Mouse (Mus musculus): ENCODE data around the gene Fer1l5. TPM values are rescaled to one million over a fixed set of nuclear protein-coding genes. Genes with fewer than 3 reads are reported as not detected.

Fer1l5 gene
- polyA plus RNA-seq (2016; fragmentation: Nextera tagmentation; extraction: Ambion mirVana) = 1.3 and 2.1 TPM in 2 replicates

- Histone ChIP-seq H3K9me3 (no peaks in the 10 kb centered on the region), H3K4me2 (replicated peaks) (no peak within 1 kb of the TSS), H3K9ac (no peak within 1 kb of the TSS), H3K27me3 (no peaks in the 10 kb centered on the region), H3K4me1 (peaks cover 10% of the 10 kb centered on the region), H3K36me3 (no peaks in the 10 kb centered on the region), H3K27ac (no peak within 1 kb of the TSS), H3K4me3 (no peak within 1 kb of the TSS)
- ATAC-seq (ENCODE audit: insufficient number of reproducible peaks, insufficient read depth, low FRiP score, low TSS enrichment) = no peak
- 78% methylated on average over 10 of the region's 10 CpGs for WGBS
These were observed at the start of gene Fer1l5 for GRCm38 (mm10) chr1:36371934-36372845. Gene Fer1l5, plus strand, starts transcription at chr1:36372291.

GRCm38 (mm10) chr1:36323076-36323475, 49.0 kb upstream of the Fer1l5 start:
- Histone ChIP-seq H3K27ac (no peak overlapping the region), H3K4me2 (replicated peaks) (no peak overlapping the region), H3K36me3 (peaks cover 15% of the 10 kb centered on the region), H3K9ac (no peak overlapping the region), H3K9me3 (no peaks in the 10 kb centered on the region), H3K4me3 (no peak overlapping the region), H3K4me1 (peaks cover 15% of the 10 kb centered on the region), H3K27me3 (no peaks in the 10 kb centered on the region)
- WGBS = 33% methylated on average over 9 of the region's 9 CpGs
- ATAC-seq (ENCODE audit: insufficient number of reproducible peaks, insufficient read depth, low FRiP score, low TSS enrichment) = no peak

- peaks cover 15% of the 10 kb centered on the region for H3K4me1 ChIP-seq
- H3K27me3 ChIP-seq = no peaks in the 10 kb centered on the region
- H3K36me3 ChIP-seq = peaks cover 15% of the 10 kb centered on the region
- H3K9ac ChIP-seq = no peak overlapping the region
- no peak overlapping the region for H3K4me3 ChIP-seq
- whole genome bisulfite sequencing = 47% methylated on average over 8 of the region's 8 CpGs
- H3K9me3 ChIP-seq = no peaks in the 10 kb centered on the region
- ATAC-seq (ENCODE audit: insufficient number of reproducible peaks, insufficient read depth, low FRiP score, low TSS enrichment) = no peak
- no peak overlapping the region for H3K4me2 ChIP-seq (replicated peaks)
- H3K27ac ChIP-seq = no peak overlapping the region
These were observed 48.2 kb upstream of the Fer1l5 start for GRCm38 (mm10) chr1:36323746-36324448.

- peaks cover 15% of the 10 kb centered on the region for H3K4me1 ChIP-seq
- H3K27me3 ChIP-seq = no peaks in the 10 kb centered on the region
- no peaks in the 10 kb centered on the region for H3K9me3 ChIP-seq
- no peak overlapping the region for H3K9ac ChIP-seq
- H3K36me3 ChIP-seq = peaks cover 18% of the 10 kb centered on the region; the same call in 1 of the 2 replicates
- no peak overlapping the region for H3K27ac ChIP-seq
- ATAC-seq (ENCODE audit: insufficient number of reproducible peaks, insufficient read depth, low FRiP score, low TSS enrichment) = no peak
- H3K4me2 ChIP-seq (replicated peaks) = no peak overlapping the region
- no peak overlapping the region for H3K4me3 ChIP-seq
- 87% methylated on average over 2 of the region's 2 CpGs for WGBS
These were observed 46.2 kb upstream of the Fer1l5 start for GRCm38 (mm10) chr1:36325900-36326321.

GRCm38 (mm10) chr1:36326815-36327214, 45.3 kb upstream of the Fer1l5 start:
- Histone ChIP-seq H3K4me1 (peaks cover 15% of the 10 kb centered on the region), H3K27ac (no peak overlapping the region), H3K36me3 (peaks cover 20% of the 10 kb centered on the region; the same call in 1 of the 2 replicates), H3K9me3 (no peaks in the 10 kb centered on the region), H3K4me3 (no peak overlapping the region), H3K4me2 (replicated peaks) (no peak overlapping the region), H3K27me3 (no peaks in the 10 kb centered on the region), H3K9ac (no peak overlapping the region)
- WGBS = 94% methylated on average over 2 of the region's 2 CpGs
- ATAC-seq (ENCODE audit: insufficient number of reproducible peaks, insufficient read depth, low FRiP score, low TSS enrichment) = no peak

GRCm38 (mm10) chr1:36331743-36332142, 40.3 kb upstream of the Fer1l5 start:
- 0 out of 2 replicates have a peak, but pooled peaks cover 3% of the 10 kb centered on the region for H3K4me1 ChIP-seq
- no peaks in the 10 kb centered on the region for H3K27me3 ChIP-seq
- no peak overlapping the region for H3K27ac ChIP-seq
- ATAC-seq (ENCODE audit: insufficient number of reproducible peaks, insufficient read depth, low FRiP score, low TSS enrichment) = no peak
- no peaks in the 10 kb centered on the region for H3K9me3 ChIP-seq
- H3K4me2 ChIP-seq (replicated peaks) = no peak overlapping the region
- H3K9ac ChIP-seq = no peak overlapping the region
- no peak overlapping the region for H3K4me3 ChIP-seq
- peaks cover 38% of the 10 kb centered on the region for H3K36me3 ChIP-seq
- 65% methylated on average over 6 of the region's 6 CpGs for WGBS

- no peak for ATAC-seq (ENCODE audit: insufficient number of reproducible peaks, insufficient read depth, low FRiP score, low TSS enrichment)
- Histone ChIP-seq H3K27me3 (no peaks in the 10 kb centered on the region), H3K4me1 (0 out of 2 replicates have a peak, but pooled peaks cover 3% of the 10 kb centered on the region), H3K36me3 (peaks cover 49% of the 10 kb centered on the region), H3K4me3 (no peak overlapping the region), H3K27ac (no peak overlapping the region), H3K9ac (no peak overlapping the region), H3K4me2 (replicated peaks) (no peak overlapping the region), H3K9me3 (no peaks in the 10 kb centered on the region)
- WGBS = 72% methylated on average over 14 of the region's 14 CpGs
These were observed 38.9 kb upstream of the Fer1l5 start for GRCm38 (mm10) chr1:36332955-36333887.

- peaks cover 99% of the 10 kb centered on the region for H3K36me3 ChIP-seq
These were observed 29.5 kb upstream of the Fer1l5 start for GRCm38 (mm10) chr1:36342547-36342946.

GRCm38 (mm10) chr1:36352351-36352750, 19.7 kb upstream of the Fer1l5 start:
- H3K27ac ChIP-seq = no peak overlapping the region
- H3K36me3 ChIP-seq = peaks cover 93% of the 10 kb centered on the region
- H3K4me3 ChIP-seq = no peak overlapping the region
- WGBS = 94% methylated on average over 4 of the region's 4 CpGs
- no peak overlapping the region for H3K9ac ChIP-seq
- no peaks in the 10 kb centered on the region for H3K9me3 ChIP-seq
- H3K4me1 ChIP-seq = no peaks in the 10 kb centered on the region
- no peak for ATAC-seq (ENCODE audit: insufficient number of reproducible peaks, insufficient read depth, low FRiP score, low TSS enrichment)
- H3K27me3 ChIP-seq = no peaks in the 10 kb centered on the region
- no peak overlapping the region for H3K4me2 ChIP-seq (replicated peaks)

More at GRCm38 (mm10) chr1:36342547-36342946, 29.5 kb upstream of the Fer1l5 start:
- H3K9me3 ChIP-seq = no peaks in the 10 kb centered on the region
- no peaks in the 10 kb centered on the region for H3K4me1 ChIP-seq
- H3K9ac ChIP-seq = no peak overlapping the region
- WGBS = 94% methylated on average over 6 of the region's 6 CpGs
- no peak for ATAC-seq (ENCODE audit: insufficient number of reproducible peaks, insufficient read depth, low FRiP score, low TSS enrichment)
- H3K27me3 ChIP-seq = no peaks in the 10 kb centered on the region
- H3K4me2 ChIP-seq (replicated peaks) = no peak overlapping the region
- H3K4me3 ChIP-seq = no peak overlapping the region
- H3K27ac ChIP-seq = no peak overlapping the region

- WGBS = 94% methylated on average over 5 of the region's 5 CpGs
- ATAC-seq (ENCODE audit: insufficient number of reproducible peaks, insufficient read depth, low FRiP score, low TSS enrichment) = no peak
- peaks cover 62% of the 10 kb centered on the region for H3K36me3 ChIP-seq
- H3K27ac ChIP-seq = no peak overlapping the region
- no peaks in the 10 kb centered on the region for H3K9me3 ChIP-seq
- no peaks in the 10 kb centered on the region for H3K4me1 ChIP-seq
- H3K4me2 ChIP-seq (replicated peaks) = no peak overlapping the region
- H3K27me3 ChIP-seq = no peaks in the 10 kb centered on the region
- H3K9ac ChIP-seq = no peak overlapping the region
- no peak overlapping the region for H3K4me3 ChIP-seq
These were observed 15.0 kb upstream of the Fer1l5 start for GRCm38 (mm10) chr1:36356955-36357695.

Measured in embryonic facial prominence, embryonic 12.5 days (tissue).